Mouse (Mus musculus): ENCODE data around the gene Mcoln3. TPM values are rescaled to one million over a fixed set of nuclear protein-coding genes. Genes with fewer than 3 reads are reported as not detected.

Mcoln3 gene
- total RNA-seq, 2 experiments from 2014 or later = not detected

DNA sequence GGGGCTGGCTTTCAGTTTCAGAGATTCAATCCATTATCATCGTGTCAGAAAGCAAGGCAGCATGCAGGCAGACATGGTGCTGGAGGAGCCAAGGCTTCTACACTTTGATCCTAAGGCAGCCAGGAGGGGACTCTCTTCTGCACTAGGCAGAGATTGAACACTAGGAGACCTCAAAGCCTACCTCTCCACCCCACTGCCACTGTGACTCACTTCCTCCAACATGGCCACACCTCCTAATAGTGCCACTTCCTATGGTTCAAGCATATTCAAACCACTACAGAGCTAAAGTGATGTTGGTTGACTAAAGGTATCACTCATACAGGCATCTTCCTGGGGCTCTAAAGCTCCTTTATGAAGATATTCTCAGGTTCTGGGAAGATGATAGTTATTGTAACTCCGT, 42.1 kb downstream of the Mcoln3 start:
- no peak for DNase-seq
- intact Hi-C loops (cut with DNase I) = no loop called here

DNA sequence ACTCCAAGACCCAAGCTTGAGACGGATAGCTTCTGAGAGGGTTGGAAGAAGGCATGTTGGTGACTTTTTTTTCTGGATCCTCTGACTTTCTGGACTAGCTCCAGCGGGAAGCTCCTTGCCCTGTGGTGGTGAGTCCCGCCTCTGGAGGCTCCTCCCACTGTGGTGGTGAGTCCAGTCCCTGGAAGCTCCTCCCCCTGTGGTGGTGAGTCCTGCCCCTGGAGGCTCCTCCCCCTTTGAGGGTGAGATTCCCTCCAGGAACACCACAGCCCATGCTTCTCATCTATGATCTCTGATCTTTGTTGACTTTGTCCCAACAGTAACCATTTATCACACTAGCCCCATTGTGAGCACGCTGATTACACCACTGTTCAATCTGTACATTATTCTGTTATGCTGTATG, 44.9 kb downstream of the Mcoln3 start:
- DNase-seq = no peak
- intact Hi-C loops (cut with DNase I) = no loop called here

DNA sequence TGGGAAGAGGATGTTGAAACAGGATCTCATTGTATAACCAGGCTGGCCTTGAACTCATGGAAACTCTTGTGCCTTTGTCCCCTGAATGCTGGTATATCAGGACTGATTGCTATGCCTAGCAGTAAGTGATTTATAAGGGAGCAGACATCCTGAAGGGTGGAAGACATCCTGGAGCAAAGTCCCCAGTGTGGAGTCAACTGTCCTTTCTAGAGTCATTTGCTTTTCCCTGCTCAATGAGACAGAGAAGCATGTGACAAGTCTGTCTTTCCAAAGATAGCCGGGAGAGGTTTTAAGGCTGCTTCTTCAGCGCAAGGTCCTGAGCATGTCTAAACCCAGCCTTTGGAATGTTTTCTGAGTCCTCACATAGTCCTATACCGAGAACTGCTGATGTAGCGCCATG, 52.1 kb downstream of the Mcoln3 start:
- intact Hi-C loops (cut with DNase I) = no loop called here
- DNase-seq = no peak

DNA sequence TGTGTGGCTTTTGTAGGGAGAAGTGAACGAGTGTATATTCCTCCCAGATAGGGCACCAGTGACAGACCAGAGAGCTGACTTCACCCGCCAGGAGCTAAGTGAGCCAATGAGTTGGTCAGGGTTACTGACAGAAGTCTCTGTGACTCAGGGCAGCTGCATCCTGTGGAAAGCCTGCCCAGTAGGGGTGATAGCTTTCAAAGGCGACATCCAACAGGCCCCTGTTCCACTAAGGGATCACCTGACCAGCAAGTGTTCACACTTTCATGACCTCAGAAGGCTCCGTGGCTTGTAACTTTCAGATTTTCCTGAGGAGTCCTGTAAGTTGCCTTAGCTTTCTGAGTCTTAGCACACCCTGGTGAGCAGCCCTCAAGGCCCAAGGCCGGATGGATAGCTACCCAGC, 55.8 kb downstream of the Mcoln3 start:
- intact Hi-C loops (cut with DNase I) = loop anchor here (10.0 kb wide), 1 partner anchor 68 kb away; the partner anchor contains the start of gene Wdr63
- no peak for DNase-seq

DNA sequence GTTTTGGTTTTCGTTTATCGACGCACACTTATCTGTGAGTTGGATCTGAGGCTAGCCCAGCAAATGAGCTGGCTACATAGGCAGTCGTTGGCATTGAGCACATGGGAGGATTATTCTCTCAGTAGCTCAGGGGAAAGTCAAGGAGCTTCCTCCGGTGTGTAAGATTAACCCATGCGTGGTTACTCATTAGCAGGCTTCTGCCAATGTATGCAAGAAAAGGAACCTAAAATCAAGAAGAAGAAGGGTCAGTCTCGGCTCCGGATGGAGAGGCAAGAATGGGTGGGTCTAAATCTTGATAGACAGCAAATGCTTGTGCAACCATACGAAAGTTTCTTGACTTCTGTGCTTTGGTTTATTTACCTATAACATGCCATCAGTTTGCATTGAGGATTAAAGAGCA, 57.0 kb downstream of the Mcoln3 start:
- DNase-seq = no peak
- intact Hi-C loops (cut with DNase I) = loop anchor here (10.0 kb wide), 1 partner anchor 69 kb away; the partner anchor contains the start of gene Wdr63

DNA sequence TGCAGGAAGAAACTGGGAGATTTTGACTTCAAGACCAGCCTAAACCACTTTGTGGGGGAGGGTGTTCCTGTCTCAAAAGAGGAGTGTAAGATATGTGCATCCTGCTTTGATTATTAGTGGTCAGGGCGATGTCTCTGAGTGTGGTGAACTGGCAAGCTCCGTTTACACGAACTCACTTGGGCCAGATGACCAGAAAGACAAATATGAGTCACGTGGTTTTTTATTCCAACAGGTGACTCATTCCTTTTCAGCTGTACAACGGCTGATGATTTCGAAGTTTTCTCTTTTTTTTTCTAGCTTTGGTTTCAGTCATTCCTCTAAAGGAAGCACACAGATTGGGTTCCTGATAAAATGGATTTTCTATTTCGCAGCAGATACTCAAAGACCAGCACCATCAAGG, 60.0 kb downstream of the Mcoln3 start:
- intact Hi-C loops (cut with DNase I) = loop anchor here (2.0 to 10.0 kb wide), 3 partner anchors 22 to 234 kb away; partner anchors contain the start of gene Wdr63
- no peak for DNase-seq

DNA sequence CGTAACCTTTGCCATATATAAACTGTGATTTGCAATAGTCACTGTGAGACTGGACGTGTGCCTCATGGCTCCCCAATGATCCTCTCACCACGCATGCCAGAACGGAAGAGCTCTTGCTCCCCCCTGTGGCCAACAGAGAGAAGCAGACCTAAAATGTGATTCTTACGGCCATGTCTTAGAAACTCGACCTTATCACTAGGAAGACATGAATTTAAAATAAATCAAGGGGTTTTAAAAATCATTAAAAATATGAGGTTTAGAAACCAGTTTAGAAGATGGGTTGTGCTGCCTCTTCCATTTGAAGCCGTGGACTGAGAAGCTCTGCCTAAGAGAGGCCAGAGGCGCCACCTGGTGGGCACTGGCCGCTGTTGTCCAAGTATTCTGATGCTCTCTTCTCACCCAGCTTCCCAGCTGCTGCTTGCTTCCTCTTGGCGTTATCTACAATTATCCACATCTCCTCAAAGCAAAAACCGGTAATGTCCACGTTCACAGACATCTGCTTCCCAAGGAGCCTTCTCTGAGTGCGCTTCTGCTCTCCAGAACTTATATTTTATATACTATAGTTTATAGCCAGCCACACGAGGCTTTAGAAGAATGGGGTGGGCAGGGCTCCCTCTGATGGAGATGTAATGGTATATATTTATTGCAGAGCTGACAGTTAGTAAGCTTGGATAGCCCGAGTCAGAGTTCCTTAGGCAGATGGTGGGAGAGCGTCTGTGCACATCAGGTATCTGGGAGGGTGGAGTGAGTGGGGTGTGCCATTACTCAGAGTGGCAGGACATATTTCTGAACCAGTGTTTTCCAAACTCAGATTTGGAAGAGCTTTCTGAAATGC, 60.7 kb downstream of the Mcoln3 start:
- DNase-seq = peak; percentile 82 to 88
- intact Hi-C loops (cut with DNase I) = loop anchor here (1.0 to 10.0 kb wide), 4 partner anchors 23 to 235 kb away; partner anchors contain the start of gene Wdr63

DNA sequence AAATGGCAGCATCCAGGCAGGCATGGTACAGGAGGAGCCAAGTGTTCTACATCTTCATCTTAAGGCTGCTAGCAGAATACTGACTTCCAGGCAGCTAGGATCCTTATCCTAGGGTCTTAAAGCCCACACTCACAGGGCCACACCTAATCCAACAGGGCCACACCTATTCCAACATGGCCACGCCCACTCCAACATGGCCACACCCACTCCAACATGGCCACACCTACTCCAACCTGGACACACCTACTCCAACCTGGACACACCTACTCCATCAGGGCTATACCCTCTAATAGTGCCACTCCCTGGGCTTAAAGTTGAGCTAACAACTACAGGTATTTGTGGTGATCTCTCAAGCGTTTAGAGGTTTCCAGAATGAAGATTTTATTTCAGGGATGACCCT, 63.1 kb downstream of the Mcoln3 start:
- DNase-seq = no peak
- intact Hi-C loops (cut with DNase I) = loop anchor here (10.0 kb wide), 1 partner anchor 734 kb away; no protein-coding TSS in a partner anchor

DNA sequence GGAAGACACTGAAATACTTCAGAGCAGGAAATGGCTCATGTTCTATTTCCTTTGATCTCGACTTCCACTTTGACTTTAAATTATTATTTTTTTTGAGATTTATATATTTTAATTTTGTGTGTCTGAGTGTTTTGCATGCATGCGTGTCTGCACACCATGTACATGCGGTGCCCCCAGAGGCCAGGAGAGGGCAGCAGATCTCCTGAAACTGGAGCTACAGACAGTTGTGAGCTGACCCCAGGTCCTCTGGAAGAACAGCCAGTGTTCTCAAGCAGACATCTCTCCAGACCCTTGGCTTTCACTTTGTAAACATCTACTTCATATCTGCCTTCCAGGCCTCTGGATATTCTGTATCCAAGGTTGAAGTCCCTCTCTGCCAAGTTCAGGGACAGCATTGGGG, 63.7 kb downstream of the Mcoln3 start:
- intact Hi-C loops (cut with DNase I) = loop anchor here (10.0 kb wide), 1 partner anchor 734 kb away; no protein-coding TSS in a partner anchor
- peak; percentile 61 to 74 for DNase-seq

DNA sequence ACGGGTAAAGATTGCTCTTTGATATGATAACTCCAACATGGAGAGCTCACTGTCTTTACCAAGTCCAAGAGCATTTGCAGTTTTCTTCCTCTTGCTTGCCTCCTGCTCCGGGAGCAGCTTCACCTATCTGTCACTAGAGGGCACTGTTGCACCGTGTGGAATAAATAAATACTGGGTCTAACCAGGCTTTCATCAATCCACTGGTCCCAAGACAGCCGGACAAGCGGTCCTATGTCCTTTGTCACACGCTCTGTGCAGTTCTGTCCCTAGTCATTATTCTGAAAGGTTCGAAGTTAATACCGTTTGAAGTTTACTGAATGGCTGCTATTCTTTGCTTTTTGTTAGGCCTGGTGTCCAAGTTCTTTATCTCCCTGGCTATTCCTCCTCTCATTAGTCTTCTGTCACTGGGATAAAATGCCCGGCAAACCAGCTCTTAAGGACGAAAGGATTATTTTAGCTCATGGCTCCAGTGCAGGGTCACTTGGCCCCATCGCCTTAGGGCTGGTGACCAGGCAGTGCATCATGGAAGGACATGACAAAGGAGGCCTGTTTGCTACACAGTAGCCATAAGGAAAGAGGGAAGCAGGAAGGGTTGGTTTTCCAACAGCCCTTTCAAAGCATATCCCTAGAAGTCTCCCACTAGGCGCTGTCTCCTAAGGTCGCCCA, 67.9 kb downstream of the Mcoln3 start:
- DNase-seq = peak; percentile 73 to 78

DNA sequence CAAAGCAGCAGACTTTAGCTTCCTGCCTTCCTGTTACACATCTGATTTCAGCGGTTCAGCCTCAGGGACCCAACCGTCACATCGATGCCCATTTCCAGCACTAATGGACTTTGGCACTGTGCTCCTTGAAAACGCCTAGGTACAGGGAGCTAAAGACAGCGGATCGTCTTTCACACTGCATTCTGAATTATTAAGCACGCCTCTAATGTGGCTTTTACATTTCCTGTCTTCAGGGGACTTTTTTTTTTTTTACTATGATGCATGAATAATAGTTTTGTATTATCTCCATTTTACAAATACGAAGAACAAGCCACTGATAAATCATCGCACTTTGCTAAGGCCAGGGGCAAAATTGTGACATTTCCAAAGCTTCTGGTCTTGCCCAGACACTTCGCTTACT, 68.8 kb downstream of the Mcoln3 start:
- DNase-seq = no peak
- intact Hi-C loops (cut with DNase I) = loop anchor here (5.0 to 10.0 kb wide), 2 partner anchors 729 to 761 kb away; no protein-coding TSS in a partner anchor

More for the DNA sequence above, 67.9 kb downstream of the Mcoln3 start:
- intact Hi-C loops (cut with DNase I) = loop anchor here (2.0 to 10.0 kb wide), 5 partner anchors 92 to 762 kb away; no protein-coding TSS in a partner anchor

DNA sequence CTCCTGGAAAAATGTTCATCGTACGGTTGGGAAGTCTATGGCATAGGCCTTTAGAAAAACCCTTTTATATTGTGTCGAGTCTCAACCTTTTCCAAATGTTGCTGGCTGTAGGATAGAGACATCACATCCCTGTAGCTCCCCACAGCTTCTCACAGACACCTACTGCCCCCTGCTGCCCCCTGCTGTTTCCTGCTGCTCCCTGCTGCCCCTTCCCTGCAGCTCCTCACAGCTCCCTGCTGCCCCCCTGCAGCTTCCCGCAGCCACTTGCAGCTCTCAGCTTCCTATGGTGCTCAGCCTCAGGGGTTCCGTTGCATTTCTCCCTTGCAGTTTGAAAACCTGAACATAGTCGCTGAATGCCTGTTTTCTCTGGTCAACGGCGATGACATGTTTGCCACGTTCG, 72.7 kb downstream of the Mcoln3 start:
- DNase-seq = no peak
- intact Hi-C loops (cut with DNase I) = loop anchor here (5.0 to 10.0 kb wide), 2 partner anchors 725 to 757 kb away; no protein-coding TSS in a partner anchor

Other genes starting within 250 kb of the Mcoln3 start
- 10 to 100 TPM; 23.8 to 25.8 TPM for gene Bcl10, start 194.6 kb upstream of the Mcoln3 start, total RNA-seq (2021)
- 10 to 100 TPM; 22.6 to 23.1 TPM for gene 2410004B18Rik, start 179.4 kb upstream of the Mcoln3 start, total RNA-seq (2021)
- 10 to 100 TPM; 27.4 to 29.0 TPM for gene Syde2, start 129.6 kb upstream of the Mcoln3 start, total RNA-seq (2021)
- not detected for gene Wdr63, start 9.3 kb upstream of the Mcoln3 start, total RNA-seq (2021)
- under 1 TPM; 0.29 to 0.72 TPM for gene Mcoln2, start 32.4 kb downstream of the Mcoln3 start, total RNA-seq (2021)
- gene Lpar3, start 103.5 kb downstream of the Mcoln3 start, total RNA-seq (2021) = 1 to 10 TPM; 3.0 TPM